Mouse (Mus musculus): ENCODE measurements around the gene Triap1. TPM values are rescaled to one million over a fixed set of nuclear protein-coding genes. Genes with fewer than 3 reads are reported as not detected.

Gene Triap1
- total and polyA plus RNA-seq, 3 experiments = 31.8 to 38.2 (median 33.7) TPM

GRCm38 (mm10) chr5:115340577-115341313 lies at the start of gene Triap1, which contains the start of gene Gatc (continued):
- 0 out of 2 replicates have a peak, but pooled peaks have one; percentile 2 for TF ChIP-seq USF1 (IDR thresholded peaks at IDR 0.05; ENCODE audit: low read depth, low read length)

DNA sequence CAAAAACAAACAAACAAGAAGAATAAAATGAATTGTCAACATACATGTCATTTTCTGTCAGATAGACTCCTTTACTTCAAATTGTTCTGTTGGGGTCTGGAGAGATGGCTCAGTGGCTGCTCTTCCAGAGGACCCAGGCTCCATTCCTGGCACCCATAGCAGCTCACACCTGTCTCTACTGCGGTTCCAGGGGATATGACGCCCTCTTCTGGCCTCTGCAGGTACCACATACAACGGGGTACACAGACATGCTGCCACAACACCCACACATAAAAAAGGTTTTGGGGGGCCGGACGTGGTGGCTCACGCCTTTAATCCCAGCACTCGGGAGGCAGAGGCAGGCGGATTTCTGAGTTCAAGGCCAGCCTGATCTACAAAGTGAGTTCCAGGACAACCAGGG lies 46.9 kb upstream of the Triap1 start:
- Histone ChIP-seq H3K9me3 (replicated peaks; ENCODE audit: low read length) (no peaks in the 10 kb centered on the region), H3K9ac (ENCODE audit: insufficient read depth, low read depth) (no peak overlapping the region), H3K27ac (ENCODE audit: insufficient read depth, low read depth) (no peak overlapping the region), H3K4me3 (replicated peaks in 1 of 3; ENCODE audit: low read depth in 2 of 3, low read length in 2 of 3, poor library complexity in 1 of 3) (no peak overlapping the region), H3K4me1 (ENCODE audit: control insufficient read depth in 1 of 2, insufficient read depth in 2 of 2) (peaks cover 0 to 19% of the 10 kb centered on the region in 2 experiments; a peak in 3 of 4 replicates), H3K27me3 (replicated peaks) (no peaks in the 10 kb centered on the region), H3K4me2 (ENCODE audit: insufficient read depth, low read depth, poor library complexity, severe bottlenecking) (no peak overlapping the region), H3K36me3 (replicated peaks in 1 of 2; ENCODE audit: control insufficient read depth in 1 of 2, insufficient read depth in 1 of 2, low read length in 1 of 2) (peaks cover 50 to 90% of the 10 kb centered on the region in 2 experiments), H3K79me2 (replicated peaks; ENCODE audit: control insufficient read depth, extremely low read depth, insufficient read depth, poor library complexity, severe bottlenecking) (peaks cover 5% of the 10 kb centered on the region)
- dilution Hi-C loops (cut with MboI; ENCODE audit: extremely low pct_ligation_motif_present, extremely low pct_unique_long_range_greater_than_20kb, low sequenced_read_pairs) = no loop called here
- no peak for TF ChIP-seq USF1 (IDR thresholded peaks at IDR 0.05; ENCODE audit: low read depth, low read length)
- TF ChIP-seq CTCF (conservative IDR thresholded peaks at IDR 0.05 in 1 of 2, IDR thresholded peaks at IDR 0.05 in 1 of 2; ENCODE audit: low read depth in 2 of 2, low read length in 2 of 2) = peak in 1 of 2 experiments; percentile 21; a peak in 1 of 4 replicates
- in situ Hi-C loops (cut with MboI; ENCODE audit: low pct_ligation_motif_present, low pct_unique_long_range_greater_than_20kb, low sequenced_read_pairs) = no loop called here
- no peak for DNase-seq (ENCODE audit: extremely low read depth)

GRCm38 (mm10) chr5:115296347-115296746 lies 44.7 kb upstream of the Triap1 start:
- DNase-seq (ENCODE audit: extremely low read depth) = no peak
- Histone ChIP-seq H3K9me3 (replicated peaks; ENCODE audit: low read length) (no peaks in the 10 kb centered on the region), H3K27me3 (replicated peaks) (no peaks in the 10 kb centered on the region), H3K79me2 (replicated peaks; ENCODE audit: control insufficient read depth, extremely low read depth, insufficient read depth, poor library complexity, severe bottlenecking) (peaks cover 18% of the 10 kb centered on the region), H3K4me1 (ENCODE audit: control insufficient read depth in 1 of 2, insufficient read depth in 2 of 2) (peaks cover 0 to 25% of the 10 kb centered on the region in 2 experiments; a peak in 3 of 4 replicates), H3K27ac (ENCODE audit: insufficient read depth, low read depth) (no peak overlapping the region), H3K4me2 (ENCODE audit: insufficient read depth, low read depth, poor library complexity, severe bottlenecking) (no peak overlapping the region), H3K36me3 (replicated peaks in 1 of 2; ENCODE audit: control insufficient read depth in 1 of 2, insufficient read depth in 1 of 2, low read length in 1 of 2) (peaks cover 37 to 75% of the 10 kb centered on the region in 2 experiments), H3K9ac (ENCODE audit: insufficient read depth, low read depth) (no peak overlapping the region), H3K4me3 (replicated peaks in 1 of 3; ENCODE audit: low read depth in 2 of 3, low read length in 2 of 3, poor library complexity in 1 of 3) (no peak overlapping the region)
- dilution Hi-C loops (cut with MboI; ENCODE audit: extremely low pct_ligation_motif_present, extremely low pct_unique_long_range_greater_than_20kb, low sequenced_read_pairs) (no loop called here), in situ Hi-C loops (cut with MboI; ENCODE audit: low pct_ligation_motif_present, low pct_unique_long_range_greater_than_20kb, low sequenced_read_pairs) (no loop called here)
- TF ChIP-seq E2F4 (IDR thresholded peaks at IDR 0.05; ENCODE audit: insufficient replicate concordance, low read depth, low read length) = no peak
- TF ChIP-seq CTCF (conservative IDR thresholded peaks at IDR 0.05 in 1 of 2, IDR thresholded peaks at IDR 0.05 in 1 of 2; ENCODE audit: low read depth in 2 of 2, low read length in 2 of 2) = no peak
- no peak for TF ChIP-seq NRF1 (IDR thresholded peaks at IDR 0.05; ENCODE audit: low read depth, low read length)
- TF ChIP-seq TCF12 (IDR thresholded peaks at IDR 0.05; ENCODE audit: low read depth, low read length) = no peak
- no peak for TF ChIP-seq PAX5 (IDR thresholded peaks at IDR 0.05; ENCODE audit: low read length)
- TF ChIP-seq MAZ (IDR thresholded peaks at IDR 0.05; ENCODE audit: low read depth, low read length) = no peak
- no peak for TF ChIP-seq NELFE (IDR thresholded peaks at IDR 0.05; ENCODE audit: low read depth, low read length)
- no peak for TF ChIP-seq ELF1 (IDR thresholded peaks at IDR 0.05; ENCODE audit: low read depth, low read length)
- no peak for TF ChIP-seq ZKSCAN1 (IDR thresholded peaks at IDR 0.05; ENCODE audit: borderline replicate concordance, low read depth, low read length)
- TF ChIP-seq ZNF384 (IDR thresholded peaks at IDR 0.05; ENCODE audit: low read depth, low read length) = no peak
- no peak for TF ChIP-seq POLR2A (IDR thresholded peaks at IDR 0.05; ENCODE audit: low read depth, low read length)

Data from CH12.LX (cell line).